Mouse (Mus musculus) C2C12 (cell line): Measurements from ENCODE around the gene Plekhg1.

Experiments used
- CEBPB ChIP-seq: IDR thresholded peaks from one replicate; pipeline ENCODE4 v1.6.1; 2011; ENCODE audit warnings: low read depth, mild to moderate bottlenecking, control low read depth, moderate library complexity
- CTCF ChIP-seq: IDR thresholded peaks from one replicate; pipeline ENCODE4 v1.5.1; 2011; ENCODE audit not compliant: control insufficient read depth, insufficient read depth, insufficient read length
- FOSL1 ChIP-seq: IDR thresholded peaks from one replicate; pipeline ENCODE4 v1.8.0; 2011; ENCODE audit warnings: mild to moderate bottlenecking, low read length; ENCODE audit not compliant: poor library complexity, insufficient read depth, severe bottlenecking
- MAX ChIP-seq: IDR thresholded peaks from one replicate; pipeline ENCODE4 v1.6.1; 2011; ENCODE audit warnings: mild to moderate bottlenecking, control low read depth
- MYOD1 ChIP-seq: IDR thresholded peaks from one replicate; pipeline ENCODE4 v1.6.1; 2011; ENCODE audit warnings: low read depth; ENCODE audit not compliant: control insufficient read depth, insufficient read length
- MYOG ChIP-seq: IDR thresholded peaks from one replicate; pipeline ENCODE4 v1.6.1; 2011; ENCODE audit not compliant: control insufficient read depth, insufficient read length; ENCODE audit errors: extremely low read depth
- USF1 ChIP-seq: IDR thresholded peaks from one replicate; pipeline ENCODE4 v1.6.1; 2011; ENCODE audit warnings: low read depth, mild to moderate bottlenecking, control low read depth, moderate library complexity

GRCm38 (mm10) chr10:3810476-3811273, 70.5 kb downstream of the Plekhg1 start:
- TF ChIP-seq USF1 (no peak), MAX (no peak), CTCF (no peak), MYOG (no peak), MYOD1 (no peak), FOSL1 (no peak), CEBPB (no peak)
